Mouse (Mus musculus) liver, embryonic 14 days (tissue): Measurements from ENCODE around the gene Pdcd5. TPM values are rescaled to one million over a fixed set of nuclear protein-coding genes. Genes with fewer than 3 reads are reported as not detected.

Experiments
- polyA plus RNA-seq: library from polyadenylated mRNA; depleted of rRNA; stranded (reverse); fragments of >200 nt; gene quantifications from 2 replicates; pipeline ENCODE4 v1.2.3, GENCODE M21; 2012; rRNA removed

The Pdcd5 gene
- polyA plus RNA-seq, result 96.4 and 101 TPM in 2 replicates

GRCm38 (mm10) chr7:35647101-35647698, at the start of gene Pdcd5:
TSS of gene Pdcd5 (minus strand) at chr7:35647521.

Other genes starting within 250 kb of the Pdcd5 start
- 1.3 and 1.8 TPM in 2 replicates for gene Slc7a9, start 198.7 kb downstream of the Pdcd5 start, polyA plus RNA-seq
- gene Tdrd12, start 109.8 kb downstream of the Pdcd5 start, polyA plus RNA-seq, result 0.06 and 0.08 TPM in 2 replicates
- gene Nudt19, start 91.2 kb downstream of the Pdcd5 start, polyA plus RNA-seq, result 55.3 and 58.6 TPM in 2 replicates
- 0.07 and 0.12 TPM in 2 replicates for gene Rgs9bp, start 61.9 kb downstream of the Pdcd5 start, polyA plus RNA-seq
- gene Ankrd27, start 61.3 kb downstream of the Pdcd5 start, polyA plus RNA-seq, result 13.2 and 15.3 TPM in 2 replicates
- gene Dpy19l3, start 106.9 kb upstream of the Pdcd5 start, polyA plus RNA-seq, result 2.1 and 2.3 TPM in 2 replicates
- 4.1 TPM in 2 replicates for gene Zfp507, start 155.5 kb upstream of the Pdcd5 start, polyA plus RNA-seq